Mouse (Mus musculus): ENCODE measurements around the gene Mink1.

Gene Mink1

DNA sequence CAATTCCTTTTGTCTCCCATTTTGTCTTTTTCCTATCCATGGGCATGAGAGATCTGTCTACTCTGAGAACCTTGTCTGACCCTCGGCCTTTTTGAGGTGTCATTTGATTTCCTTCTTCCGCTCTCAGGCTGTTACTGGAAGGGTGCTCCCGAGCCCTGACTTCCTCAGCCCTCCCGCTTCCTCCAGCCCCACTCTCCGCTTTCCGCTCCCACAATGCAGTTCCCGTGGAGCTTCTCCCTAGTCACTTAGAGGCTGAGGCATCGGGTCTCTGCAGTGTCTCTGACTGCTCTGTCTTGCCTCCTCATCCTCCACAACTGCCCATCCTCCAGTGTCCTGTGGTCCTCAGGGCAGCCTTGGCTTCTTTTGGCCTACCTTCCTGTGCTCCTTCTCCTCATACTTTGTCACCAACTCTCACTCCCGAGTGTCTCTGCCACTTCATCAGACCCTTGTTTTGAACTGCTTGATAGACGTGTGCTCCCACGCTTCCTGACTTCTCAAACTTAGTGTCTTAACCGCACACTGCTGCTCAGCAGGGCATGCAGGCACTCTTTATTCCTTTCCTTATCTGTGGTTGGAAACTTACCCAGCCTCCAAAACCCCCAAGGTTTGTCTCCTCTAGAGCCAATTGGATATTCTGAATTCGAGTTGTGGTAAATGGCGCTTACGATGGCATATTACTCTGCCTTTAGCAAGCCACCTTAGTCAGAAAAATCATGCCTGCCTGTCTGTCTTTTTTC lies 31.7 kb downstream of the Mink1 start:
- DNase-seq (ENCODE audit: low spot score in 2 of 2), result no peak

DNA sequence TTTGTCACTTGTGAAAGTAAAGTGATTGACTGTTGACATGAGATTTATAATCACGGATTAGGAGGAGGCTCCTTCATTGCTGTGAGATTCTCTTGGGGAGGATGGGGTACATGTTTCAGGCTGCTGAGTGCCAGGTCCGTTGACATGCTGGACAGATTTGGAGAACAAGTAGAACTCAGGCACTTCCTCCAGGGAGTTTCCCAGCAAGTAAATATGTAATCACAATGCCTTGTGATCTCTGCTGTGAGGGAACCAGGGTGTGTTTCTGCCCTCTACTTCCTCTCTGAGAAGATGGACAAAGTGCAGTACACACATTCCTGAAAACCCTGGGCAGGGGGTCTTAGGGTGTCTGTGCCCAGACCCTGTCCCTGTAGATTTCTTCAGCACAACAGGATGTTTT lies 33.0 kb downstream of the Mink1 start:
- DNase-seq (ENCODE audit: low spot score in 2 of 2), result no peak

DNA sequence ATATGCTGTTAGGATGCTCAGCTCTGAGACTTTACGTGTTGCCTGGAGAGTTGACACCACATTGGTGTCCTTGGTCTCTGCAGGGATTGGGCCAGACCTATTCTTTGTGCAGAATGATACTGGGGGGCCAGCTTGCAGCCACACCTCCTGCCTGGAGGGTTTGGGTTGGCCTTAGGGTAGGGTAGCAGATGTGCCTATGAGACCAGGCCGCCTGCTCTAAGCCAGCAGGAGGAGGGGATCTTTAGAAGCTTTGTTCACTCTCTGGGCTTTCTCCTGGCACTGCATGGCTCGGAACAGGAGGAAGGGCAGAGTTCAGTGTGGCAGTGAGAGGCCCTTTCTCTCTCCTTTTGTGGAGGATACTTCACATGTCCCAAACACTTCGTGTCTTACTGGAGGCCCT lies 33.4 kb downstream of the Mink1 start:
- no peak for DNase-seq (ENCODE audit: low spot score in 2 of 2)

DNA sequence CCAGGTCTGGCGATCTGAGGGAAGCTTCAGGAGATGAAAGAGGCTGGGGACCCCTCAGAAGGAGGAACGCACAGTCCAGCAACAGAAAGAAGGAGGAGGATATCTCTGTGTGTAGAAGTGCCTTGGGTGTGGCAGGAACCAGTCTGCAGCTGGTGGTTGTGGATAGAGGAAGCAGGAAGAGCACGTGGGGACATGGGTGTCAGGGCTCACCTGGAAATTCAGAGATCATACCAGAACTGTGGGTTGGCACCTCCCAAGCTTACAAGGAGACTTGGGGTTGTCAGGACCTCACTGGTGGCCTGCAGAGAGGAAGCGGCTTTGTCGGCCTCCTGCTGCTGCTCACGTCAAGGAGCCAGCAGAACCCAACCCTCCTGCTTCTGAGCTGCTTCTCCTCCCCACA lies 34.6 kb downstream of the Mink1 start:
- DNase-seq (ENCODE audit: low spot score in 2 of 2), result no peak

DNA sequence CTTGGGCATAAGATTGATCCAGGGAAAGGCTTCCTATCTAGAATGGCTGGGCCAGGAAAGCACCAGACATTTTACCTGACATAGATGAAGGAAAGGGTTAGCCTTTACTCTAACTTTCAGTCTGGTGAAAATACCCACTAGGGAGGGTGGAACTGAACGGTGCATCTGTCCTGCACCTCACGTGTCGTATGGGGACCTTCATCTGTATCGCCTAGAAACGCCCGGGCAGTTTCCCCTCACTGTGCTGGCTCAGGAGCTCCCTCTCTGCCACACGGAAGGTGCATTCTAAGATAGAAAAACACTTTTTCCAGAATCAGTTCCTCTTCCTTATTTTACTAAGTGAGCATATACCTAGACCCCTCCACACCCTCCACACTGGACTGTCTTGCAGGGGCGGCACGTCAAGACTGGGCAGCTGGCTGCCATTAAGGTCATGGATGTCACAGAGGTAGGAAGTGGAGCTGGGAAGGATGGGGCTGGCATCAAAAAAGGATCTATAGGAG lies 35.8 kb downstream of the Mink1 start:
- no peak for DNase-seq (ENCODE audit: low spot score in 2 of 2)

DNA sequence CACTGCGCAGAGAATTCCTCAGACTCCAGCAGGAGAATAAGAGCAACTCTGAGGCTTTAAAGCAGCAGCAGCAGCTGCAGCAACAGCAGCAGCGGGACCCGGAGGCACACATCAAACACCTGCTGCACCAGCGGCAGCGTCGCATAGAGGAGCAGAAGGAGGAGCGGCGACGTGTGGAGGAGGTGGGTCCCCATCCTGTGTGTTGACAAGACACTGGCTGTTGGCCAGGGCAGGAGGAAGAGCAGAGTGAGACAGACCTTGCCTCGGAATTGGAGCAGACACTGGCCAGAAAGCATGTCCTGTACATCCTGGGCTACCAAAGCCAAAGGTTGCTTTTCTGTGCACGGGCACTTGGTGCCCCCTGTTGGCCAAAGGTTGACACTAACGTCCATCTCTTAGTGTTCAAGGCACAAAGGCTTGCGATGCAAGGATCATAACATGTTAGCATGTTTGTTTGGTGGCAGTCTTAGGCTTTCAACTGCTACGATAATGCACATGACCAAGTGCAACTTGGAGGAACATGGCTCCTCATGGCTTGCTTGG lies 42.4 kb downstream of the Mink1 start:
- peak; percentile 64 to 80 for DNase-seq (ENCODE audit: low spot score in 2 of 2)

DNA sequence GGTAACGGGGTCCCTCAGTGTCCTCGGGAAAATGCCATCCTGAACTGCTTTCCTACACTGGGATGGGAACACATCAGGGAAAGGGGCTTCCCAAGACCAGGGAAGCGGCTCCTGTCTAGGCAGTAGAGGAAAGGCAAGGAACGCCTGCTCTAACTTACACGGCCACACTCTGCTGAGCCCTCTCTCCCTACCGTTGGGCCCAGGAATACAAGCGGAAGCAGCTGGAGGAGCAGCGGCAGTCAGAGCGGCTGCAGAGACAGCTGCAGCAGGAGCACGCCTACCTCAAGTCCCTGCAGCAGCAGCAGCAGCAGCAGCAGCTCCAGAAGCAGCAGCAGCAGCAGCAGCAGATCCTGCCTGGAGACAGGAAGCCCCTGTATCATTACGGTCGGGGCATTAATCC lies 44.0 kb downstream of the Mink1 start:
- no peak for DNase-seq (ENCODE audit: low spot score in 2 of 2)

DNA sequence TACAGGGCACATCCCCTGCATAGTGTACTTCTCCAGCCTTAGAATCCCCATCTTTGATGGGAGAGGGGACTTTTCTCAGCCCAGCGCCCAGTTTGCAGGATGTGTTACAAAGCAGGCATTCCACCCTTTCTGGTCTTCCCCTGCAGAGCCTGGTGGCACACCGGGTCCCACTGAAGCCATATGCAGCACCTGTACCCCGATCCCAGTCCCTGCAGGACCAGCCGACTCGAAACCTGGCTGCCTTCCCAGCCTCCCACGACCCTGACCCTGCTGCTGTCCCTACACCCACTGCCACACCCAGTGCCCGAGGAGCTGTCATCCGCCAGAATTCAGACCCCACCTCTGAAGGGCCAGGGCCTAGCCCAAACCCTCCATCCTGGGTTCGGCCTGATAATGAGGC lies 44.9 kb downstream of the Mink1 start:
- no peak for DNase-seq (ENCODE audit: low spot score in 2 of 2)

DNA sequence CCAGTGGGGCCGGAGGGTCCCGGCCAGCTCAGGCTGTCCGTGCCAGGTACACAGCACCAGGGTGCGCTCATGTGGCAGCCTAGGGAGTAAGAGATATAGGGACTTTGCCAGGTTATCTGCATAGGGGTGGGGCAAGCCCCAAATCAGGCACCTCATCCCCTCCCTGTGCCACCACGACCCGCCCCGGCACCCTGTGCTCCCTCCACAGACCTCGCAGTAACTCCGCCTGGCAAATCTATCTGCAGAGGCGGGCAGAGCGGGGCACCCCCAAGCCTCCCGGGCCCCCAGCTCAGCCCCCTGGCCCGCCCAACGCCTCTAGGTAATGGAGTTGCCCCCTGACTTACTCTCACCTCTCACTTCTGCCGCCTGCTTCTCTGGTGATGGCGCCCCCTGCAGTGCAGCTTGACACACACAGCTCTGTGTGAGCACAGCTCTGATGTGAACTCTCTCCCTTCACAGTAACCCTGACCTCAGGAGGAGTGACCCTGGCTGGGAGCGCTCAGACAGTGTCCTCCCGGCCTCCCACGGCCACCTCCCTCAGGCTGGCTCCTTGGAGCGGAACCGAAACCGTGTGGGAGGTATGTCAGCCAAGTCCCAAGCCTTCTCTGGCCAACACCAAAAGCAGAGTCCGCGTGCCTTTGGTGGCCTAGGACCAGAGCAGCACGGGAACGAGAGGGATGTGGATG lies 45.8 kb downstream of the Mink1 start:
- DNase-seq (ENCODE audit: low spot score in 2 of 2), result no peak

DNA sequence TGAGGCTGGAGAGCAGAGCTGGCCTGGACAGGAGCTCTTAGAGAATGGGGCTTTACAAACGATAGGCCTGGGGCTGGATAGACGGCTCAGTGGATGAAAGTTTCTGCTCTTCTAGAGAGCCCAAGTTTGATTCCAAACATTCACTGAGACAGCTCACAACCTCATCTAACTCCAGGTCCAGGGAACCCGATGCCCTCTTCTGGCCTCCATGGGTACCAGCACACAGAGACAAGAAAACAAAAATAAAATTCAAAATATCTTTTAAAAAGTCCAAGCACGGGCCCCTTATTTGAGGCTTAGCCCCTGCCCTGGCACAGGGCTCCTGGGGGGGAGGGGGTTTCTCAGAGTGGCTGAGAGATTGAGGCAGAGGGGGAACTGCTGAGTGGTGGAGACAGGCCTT lies 48.1 kb downstream of the Mink1 start:
- no peak for DNase-seq (ENCODE audit: low spot score in 2 of 2)

DNA sequence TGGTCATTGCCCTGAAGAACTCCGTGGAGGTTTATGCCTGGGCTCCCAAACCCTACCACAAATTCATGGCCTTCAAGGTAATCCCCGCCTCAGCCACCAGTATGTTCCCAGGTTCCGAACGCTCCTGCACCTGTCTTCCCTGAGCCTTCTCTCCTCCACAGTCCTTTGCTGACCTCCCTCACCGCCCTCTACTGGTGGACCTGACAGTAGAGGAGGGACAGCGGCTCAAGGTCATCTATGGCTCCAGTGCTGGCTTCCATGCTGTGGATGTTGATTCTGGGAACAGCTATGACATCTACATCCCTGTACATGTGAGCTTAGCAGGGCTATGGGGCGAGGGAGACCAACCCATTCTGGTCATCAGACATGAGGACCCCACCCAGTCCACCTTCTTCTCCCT lies 49.8 kb downstream of the Mink1 start:
- DNase-seq (ENCODE audit: low spot score in 2 of 2), result no peak

DNA sequence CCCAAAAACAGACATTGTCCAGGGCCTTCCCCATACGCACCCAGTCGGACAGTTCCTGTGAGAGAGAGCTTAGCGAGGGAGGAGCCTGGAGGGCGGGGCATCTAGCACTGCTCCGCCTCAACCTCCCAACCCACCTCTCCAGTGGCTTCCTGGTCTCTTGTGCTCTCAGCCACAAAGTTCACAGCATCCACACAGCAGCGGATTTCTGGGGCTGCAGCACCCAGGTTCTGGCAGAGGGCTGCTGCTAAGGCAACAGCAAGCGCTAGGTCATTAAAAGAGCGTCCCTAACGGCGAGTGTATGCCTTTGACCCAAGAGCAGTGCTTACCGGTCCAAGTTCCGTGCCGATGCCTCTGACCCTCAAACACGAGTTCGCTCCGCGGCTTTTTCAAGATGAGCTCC lies 52.4 kb downstream of the Mink1 start:
- peak in 1 of 2 experiments; percentile 23 for DNase-seq (ENCODE audit: low spot score in 2 of 2)

DNA sequence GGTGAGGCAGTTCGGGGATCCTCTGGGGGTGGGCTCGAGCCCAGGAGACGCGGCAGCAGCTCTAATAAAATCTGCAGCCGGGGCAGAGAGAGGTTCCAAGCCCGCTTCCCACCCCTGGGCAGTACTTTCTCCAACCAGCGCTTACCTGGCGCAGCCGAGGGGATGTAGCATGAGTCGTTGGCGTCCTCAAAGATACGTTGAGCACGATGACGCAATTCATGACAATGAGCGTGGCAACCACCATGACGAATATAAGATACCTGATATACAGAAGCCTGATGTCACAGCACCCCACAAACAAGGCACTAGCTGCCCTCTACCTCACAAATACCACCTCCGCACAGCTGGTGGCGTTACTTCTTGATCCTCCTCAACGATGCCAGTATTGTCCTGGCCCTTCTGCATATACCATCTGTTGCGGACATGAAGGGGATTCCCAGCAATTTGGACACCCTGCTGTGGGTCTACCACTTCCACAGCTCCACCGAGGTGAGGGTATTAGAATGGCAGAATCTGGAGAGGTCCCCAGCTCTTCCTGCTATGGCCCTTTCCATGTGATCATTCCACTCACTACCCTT lies 52.9 kb downstream of the Mink1 start, which contains the start of gene 4930544D05Rik:
Gene 4930544D05Rik (plus strand): TSS at position 333 of the 578 bp plus-strand sequence.
- peak in 1 of 2 experiments; percentile 17 for DNase-seq (ENCODE audit: low spot score in 2 of 2)

DNA sequence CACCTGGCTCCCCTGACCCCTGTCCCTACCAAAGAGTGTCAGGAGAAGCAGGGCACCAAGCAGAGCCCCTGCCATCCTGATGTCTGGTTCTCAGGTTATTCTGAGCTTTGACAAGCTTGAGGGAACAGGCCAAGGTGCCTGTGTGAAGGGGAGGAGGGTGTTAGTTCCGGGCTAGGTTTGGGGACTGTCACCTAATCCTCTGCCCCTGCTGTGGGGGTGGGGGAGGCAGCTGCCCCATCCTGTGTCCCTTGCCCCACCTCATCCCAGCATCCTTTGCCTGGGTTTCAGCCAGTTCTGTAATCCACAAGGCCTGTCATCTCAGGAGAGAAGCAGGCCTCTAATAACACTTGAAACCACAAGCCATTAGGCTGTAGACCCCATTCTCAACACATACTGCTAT lies 56.4 kb downstream of the Mink1 start, which contains the start of gene Chrne:
Gene Chrne (minus strand): TSS at position 116 of the 400 bp plus-strand sequence.
- no peak for DNase-seq (ENCODE audit: low spot score in 2 of 2)

DNA sequence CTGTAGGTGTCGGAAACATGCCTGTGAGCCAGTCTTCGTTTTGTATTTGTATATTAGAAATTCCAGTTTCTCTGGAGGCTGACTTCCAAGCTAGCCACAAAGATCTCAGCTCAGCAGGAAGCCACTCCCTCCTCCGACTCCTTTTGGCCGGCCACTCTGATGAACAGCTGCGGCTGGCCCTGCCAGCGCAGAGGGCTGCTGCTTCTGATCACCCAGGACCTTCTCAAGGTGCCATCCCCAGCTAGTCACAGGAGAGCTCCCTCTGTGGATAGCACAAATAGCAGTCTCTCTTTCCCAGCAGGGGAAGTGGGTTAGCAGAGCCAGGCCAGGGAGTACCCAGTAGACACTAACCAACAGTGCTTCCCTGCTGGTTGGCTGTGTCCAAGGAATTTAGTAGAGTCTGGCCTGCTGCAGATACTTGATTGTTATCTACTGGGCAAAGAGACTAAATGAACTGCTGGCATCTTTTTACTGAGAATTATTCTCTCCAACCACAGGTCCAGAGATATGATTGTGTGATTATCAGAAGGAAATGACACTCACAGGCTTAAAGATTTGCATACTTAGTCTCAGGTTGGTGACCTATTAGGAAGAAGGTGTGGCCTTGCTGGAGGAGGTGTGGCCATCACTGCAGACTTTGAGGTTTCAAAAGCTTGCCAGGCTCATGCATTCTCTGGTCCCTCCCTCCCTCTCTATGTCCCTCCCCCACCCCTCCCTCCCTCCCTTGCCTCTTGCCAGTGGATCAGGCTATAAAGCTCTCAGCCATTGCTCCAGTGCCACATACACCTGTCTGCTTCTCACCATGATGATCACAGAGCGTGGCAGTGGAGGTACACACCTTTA lies 59.5 kb downstream of the Mink1 start:
- DNase-seq (ENCODE audit: low spot score in 2 of 2), result no peak

DNA sequence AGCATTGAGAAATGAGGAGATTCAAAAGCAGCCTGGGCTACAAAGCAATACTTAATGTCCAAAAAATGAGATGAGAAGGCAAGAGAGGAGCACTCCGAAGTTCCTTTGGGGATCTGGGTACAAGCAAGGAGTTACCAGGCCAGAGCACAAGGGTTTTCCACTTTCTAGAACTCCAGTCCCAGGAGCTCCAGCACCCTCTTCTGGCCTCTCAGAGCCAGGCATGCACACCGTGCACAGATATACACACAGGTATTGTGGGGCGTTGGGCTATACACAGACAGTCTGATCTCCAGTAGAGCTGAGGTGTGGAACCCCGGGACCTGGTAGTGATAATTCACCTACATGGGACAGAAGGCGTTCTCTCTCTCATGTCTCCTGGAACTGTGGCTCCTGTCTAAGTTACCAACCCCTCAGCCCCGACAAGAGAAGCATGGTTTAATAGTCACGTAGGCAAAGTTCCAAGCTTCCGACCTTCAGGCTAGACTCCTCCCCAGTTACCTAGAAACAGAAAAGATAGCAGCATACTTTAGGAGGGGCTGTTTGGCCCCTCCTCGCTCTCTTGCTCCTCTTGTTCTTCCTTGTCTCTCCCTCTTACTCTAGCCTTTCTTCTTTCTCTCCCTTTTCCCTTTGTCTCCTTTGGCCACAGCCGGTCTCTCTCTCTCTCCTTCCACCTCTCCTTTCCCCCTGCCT lies 60.5 kb downstream of the Mink1 start:
- no peak for DNase-seq (ENCODE audit: low spot score in 2 of 2)

DNA sequence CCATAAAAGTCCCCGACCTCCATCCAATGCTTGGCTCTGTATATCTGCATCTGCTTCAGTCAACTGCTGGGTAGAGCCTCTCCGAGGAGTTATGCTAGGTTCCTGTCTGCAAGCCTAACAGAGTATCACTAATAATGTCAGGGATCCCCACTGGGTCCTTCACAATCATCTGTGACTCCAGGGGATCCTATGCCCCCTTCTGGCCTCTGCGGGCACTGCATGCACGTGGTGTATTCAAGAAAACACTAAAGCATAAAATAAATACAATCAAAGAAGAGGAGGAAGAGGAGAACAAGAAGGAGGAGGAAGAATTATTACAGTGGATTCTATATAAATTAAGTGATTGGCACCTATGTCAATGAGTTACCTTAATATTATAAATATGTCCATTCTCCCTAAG lies 62.8 kb downstream of the Mink1 start:
- DNase-seq (ENCODE audit: low spot score in 2 of 2), result peak in 1 of 2 experiments; percentile 41

DNA sequence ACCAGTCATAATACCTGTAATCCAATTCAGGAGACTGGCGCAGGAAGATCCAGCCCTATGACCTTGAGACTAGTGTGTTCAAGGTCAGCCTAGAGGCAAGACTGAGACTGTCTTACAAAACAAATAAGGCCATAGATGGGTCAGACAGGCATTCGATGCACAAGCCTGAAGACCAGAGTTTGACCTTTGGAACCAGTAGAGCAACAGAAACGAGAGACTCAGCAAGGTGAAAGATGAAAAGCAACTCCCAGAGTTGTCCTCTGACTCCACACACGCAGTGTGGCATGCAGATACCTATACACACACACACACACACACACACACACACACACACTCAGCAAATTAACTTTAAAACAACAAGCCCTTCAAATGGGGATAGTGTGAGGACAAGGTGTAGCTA lies 64.2 kb downstream of the Mink1 start:
- no peak for DNase-seq (ENCODE audit: low spot score in 2 of 2)

DNA sequence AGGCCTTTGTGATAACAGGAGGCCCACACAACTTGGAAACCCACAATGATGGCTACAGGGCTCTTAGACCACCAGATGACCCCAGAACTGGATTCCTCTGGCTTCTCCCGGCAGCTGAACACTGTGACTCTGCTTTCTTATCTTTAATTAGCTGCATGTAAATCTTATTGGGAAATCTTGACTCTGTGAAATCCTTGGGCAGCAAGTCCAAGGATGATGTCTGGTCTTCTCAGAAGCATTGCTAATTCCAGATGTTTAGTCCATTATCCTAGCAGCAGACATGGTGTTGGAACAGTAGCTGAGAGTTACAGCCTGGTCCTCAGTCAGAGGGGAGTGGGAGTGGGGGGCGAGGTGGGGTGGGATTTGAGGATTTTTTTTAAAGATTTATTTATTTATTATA lies 65.8 kb downstream of the Mink1 start:
- no peak for DNase-seq (ENCODE audit: low spot score in 2 of 2)

DNA sequence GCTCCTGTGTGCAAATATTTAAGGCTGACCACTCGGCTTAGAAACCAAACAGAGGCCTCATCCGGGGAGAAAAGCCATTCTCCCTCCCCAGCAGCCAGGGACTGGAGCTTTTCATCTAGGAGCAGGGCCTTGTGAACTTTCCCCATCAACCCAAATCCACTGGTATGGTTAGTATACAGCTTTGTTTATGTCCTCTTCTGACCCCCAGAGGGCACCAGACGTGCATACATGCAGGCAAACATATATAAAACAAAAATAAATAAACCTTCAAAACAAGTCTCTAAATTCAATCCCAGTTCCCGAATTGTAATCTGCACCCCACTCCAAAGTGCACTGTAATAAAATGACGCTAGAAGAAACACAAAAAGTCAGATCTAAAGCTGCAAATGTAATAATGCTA lies 66.9 kb downstream of the Mink1 start:
- DNase-seq (ENCODE audit: low spot score in 2 of 2), result no peak

DNA sequence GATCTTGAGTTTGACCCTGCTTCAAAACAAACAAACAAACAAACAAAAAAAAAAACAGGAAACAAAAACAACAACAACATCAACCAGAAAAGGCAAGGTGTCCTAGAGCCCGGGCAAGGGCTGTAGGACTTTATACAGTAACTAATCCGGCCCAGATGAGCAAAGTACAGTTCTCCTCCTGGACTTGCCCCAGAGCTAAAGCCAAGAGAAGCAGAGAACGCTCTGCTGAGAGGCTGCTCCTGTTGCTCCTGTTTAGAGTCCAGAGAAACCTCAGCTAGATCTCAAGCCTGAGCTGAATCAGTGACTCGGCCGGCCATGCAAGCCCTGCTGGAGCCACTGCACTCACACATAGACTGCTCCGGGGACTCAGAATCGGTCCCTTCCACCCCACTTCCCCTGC lies 67.4 kb downstream of the Mink1 start:
- DNase-seq (ENCODE audit: low spot score in 2 of 2), result no peak
